Mouse (Mus musculus) right cerebral cortex, postnatal 4 days (tissue): Measurements from ENCODE around the gene Htr1b.
A peak's percentile ranks its signal among the peaks of the same experiment; 100 is the strongest.

Source experiments
- DNase-seq: peaks from one replicate; pipeline ENCODE4 v3.0.0-alpha.2; 2022

The Htr1b gene

GRCm38 (mm10) chr9:81633437-81633973 lies at the start of gene Htr1b:
TSS of gene Htr1b (minus strand) at chr9:81633828.
- DNase-seq: peak; percentile 33

GRCm38 (mm10) chr9:81676716-81677115 lies 43.1 kb upstream of the Htr1b start:
- no peak for DNase-seq

GRCm38 (mm10) chr9:81637486-81637885 lies 3.9 kb upstream of the Htr1b start:
- DNase-seq: no peak

GRCm38 (mm10) chr9:81635109-81635508 lies 1.5 kb upstream of the Htr1b start:
- DNase-seq: peak; percentile 49

GRCm38 (mm10) chr9:81634163-81634562 lies 535 bp upstream of the Htr1b start:
- peak; percentile 4 for DNase-seq

- peak; percentile 40 for DNase-seq
Measured at GRCm38 (mm10) chr9:81632736-81633436, 742 bp downstream of the Htr1b start.

GRCm38 (mm10) chr9:81632191-81632735 lies 1.4 kb downstream of the Htr1b start:
- DNase-seq: peak; percentile 42

GRCm38 (mm10) chr9:81631581-81632091 lies 2.0 kb downstream of the Htr1b start:
- peak; percentile 38 for DNase-seq

GRCm38 (mm10) chr9:81626899-81627606 lies 6.6 kb downstream of the Htr1b start:
- DNase-seq: peak; percentile 94

GRCm38 (mm10) chr9:81625898-81626297 lies 7.7 kb downstream of the Htr1b start:
- no peak for DNase-seq

GRCm38 (mm10) chr9:81622873-81623272 lies 10.8 kb downstream of the Htr1b start:
- no peak for DNase-seq

- no peak for DNase-seq
Measured at GRCm38 (mm10) chr9:81611022-81611421, 22.6 kb downstream of the Htr1b start.
